8 mouse cellular contexts compared by ENCODE assay signal in genomic region chr7:29908130-29908950, GRCm38 (mm10). TPM values are rescaled to one million over a fixed set of nuclear protein-coding genes. Genes with fewer than 3 reads are reported as not detected.
DNase-seq lines count a peak whose midpoint lies in the region; ATAC-seq and TF ChIP-seq lines count a peak whose summit lies in the region.

TSS of gene Zfp383 (plus strand) at chr7:29908223.

- H3K9ac ChIP-seq in kidney, embryonic 14.5 days (ENCODE audit: low read depth, low read length), result peak within 1 kb of the TSS; percentile 57
- peak within 1 kb of the TSS; percentile 64 for H3K9ac ChIP-seq in limb, embryonic 15.5 days

- peak within 1 kb of the TSS; percentile 66 for H3K27ac ChIP-seq in bone marrow macrophage, adult 2 months (ENCODE audit: insufficient read depth, low read depth, low read length)
- peak within 1 kb of the TSS; percentile 79 for H3K27ac ChIP-seq in embryonic fibroblast, embryonic 13.5 days (ENCODE audit: insufficient read depth, low read length)
- peak within 1 kb of the TSS; percentile 53; the same call in 1 of the 2 replicates for H3K27ac ChIP-seq in kidney, embryonic 14.5 days (ENCODE audit: low read depth, low read length)
- peak within 1 kb of the TSS; percentile 97 for H3K27ac ChIP-seq in limb, embryonic 15.5 days

- peak; percentile 81 to 83 for DNase-seq in B cell, adult 2 months
- peak; percentile 81 to 88 for DNase-seq in heart, adult 9 months (ENCODE audit: low spot score in 2 of 2)
- peak; percentile 40 to 65 for DNase-seq in monocyte, adult 2 months (ENCODE audit: low read depth in 1 of 2, low spot score in 2 of 2)
- peak; percentile 77 to 78 for DNase-seq in spleen, postnatal 36 days (ENCODE audit: low spot score in 2 of 2)

- peak within 1 kb of the TSS; percentile 57 for H3K4me2 ChIP-seq in kidney, embryonic 14.5 days (replicated peaks; ENCODE audit: low read depth, low read length)
- peak within 1 kb of the TSS; percentile 45 for H3K4me2 ChIP-seq in limb, embryonic 15.5 days

- H3K27me3 ChIP-seq in kidney, embryonic 14.5 days (ENCODE audit: control insufficient read depth, insufficient read depth, low read length), result no peaks in the 10 kb centered on the region
- no peaks in the 10 kb centered on the region for H3K27me3 ChIP-seq in limb, embryonic 15.5 days

- peaks cover 7% of the 10 kb centered on the region for H3K4me1 ChIP-seq in bone marrow macrophage, adult 2 months (ENCODE audit: control insufficient read depth, insufficient read depth, low read length)
- peaks cover 6% of the 10 kb centered on the region; the same call in 1 of the 2 replicates for H3K4me1 ChIP-seq in embryonic fibroblast, embryonic 13.5 days (ENCODE audit: control insufficient read depth, insufficient read depth, low read length)
- H3K4me1 ChIP-seq in kidney, embryonic 14.5 days (ENCODE audit: control insufficient read depth, insufficient read depth, low read length), result peaks cover 10% of the 10 kb centered on the region
- H3K4me1 ChIP-seq in limb, embryonic 15.5 days, result peaks cover 18% of the 10 kb centered on the region

- ATAC-seq in kidney, embryonic 14.5 days (ENCODE audit: low FRiP score, low TSS enrichment), result peak; percentile 84
- ATAC-seq in limb, embryonic 15.5 days (ENCODE audit: insufficient number of reproducible peaks, low FRiP score, low TSS enrichment, low read depth), result peak; percentile 87

- no peak for TF ChIP-seq CTCF in bone marrow macrophage, adult 2 months (IDR thresholded peaks at IDR 0.05; ENCODE audit: low read depth, low read length)
- TF ChIP-seq CTCF in embryonic fibroblast, embryonic 13.5 days (IDR thresholded peaks at IDR 0.05; ENCODE audit: borderline replicate concordance, insufficient read depth, low read length), result no peak

- TF ChIP-seq POLR2A in bone marrow macrophage, adult 2 months (IDR thresholded peaks at IDR 0.05; ENCODE audit: borderline replicate concordance, low read depth, low read length), result no peak
- TF ChIP-seq POLR2A in embryonic fibroblast, embryonic 13.5 days (IDR thresholded peaks at IDR 0.05; ENCODE audit: low read depth, low read length), result peak; percentile 80

- H3K36me3 ChIP-seq in kidney, embryonic 14.5 days (ENCODE audit: control insufficient read depth, insufficient read depth, low read length), result peaks cover 30% of the 10 kb centered on the region
- peaks cover 33% of the 10 kb centered on the region for H3K36me3 ChIP-seq in limb, embryonic 15.5 days

- no peaks in the 10 kb centered on the region for H3K9me3 ChIP-seq in kidney, embryonic 14.5 days (ENCODE audit: control insufficient read depth, low read length)
- no peaks in the 10 kb centered on the region for H3K9me3 ChIP-seq in limb, embryonic 15.5 days

- under 1% methylated on average over 33 of the region's 33 CpGs for WGBS in kidney, embryonic 14.5 days
- WGBS in limb, embryonic 15.5 days, result under 1% methylated on average over 33 of the region's 33 CpGs

- peak within 1 kb of the TSS; percentile 93 for H3K4me3 ChIP-seq in bone marrow macrophage, adult 2 months (ENCODE audit: insufficient read depth, low read length)
- peak within 1 kb of the TSS; percentile 63 for H3K4me3 ChIP-seq in embryonic fibroblast, embryonic 13.5 days (ENCODE audit: insufficient read depth, low read length)
- H3K4me3 ChIP-seq in kidney, embryonic 14.5 days (ENCODE audit: low read length), result peak within 1 kb of the TSS; percentile 56
- H3K4me3 ChIP-seq in limb, embryonic 15.5 days, result peak within 1 kb of the TSS; percentile 64

RNA-seq across cellular contexts. Expression of gene Zfp383, which starts in this region (rescaled TPM):
- polyA plus RNA-seq in bone marrow macrophage, adult 2 months (2012; ENCODE audit: insufficient read depth, insufficient read length, missing spikeins), result 3.1 and 3.8 TPM in 2 replicates
- 6.5 and 11.6 TPM in 2 replicates for polyA plus RNA-seq in embryonic fibroblast, embryonic 13.5 days (2011; ENCODE audit: insufficient read length, low read depth, missing spikeins)
- polyA plus RNA-seq in kidney, embryonic 14.5 days (2014; fragmentation: Nextera tagmentation; extraction: Ambion mirVana), result 5.7 and 7.2 TPM in 2 replicates
- 5.9 and 7.0 TPM in 2 replicates for polyA plus RNA-seq in limb, embryonic 15.5 days (2015; fragmentation: Nextera tagmentation; extraction: Ambion mirVana)

Comparison
In these comparisons a context has a peak if more than half of its experiments do, and no peak if none do; other contexts are left out.
1. Peak in every context shown above with its lines: DNase-seq, ATAC-seq, H3K4me3 ChIP-seq and H3K27ac ChIP-seq.